ENCODE assay signal across 10 mouse cellular contexts in genomic region chr2:84734919-84735318, GRCm38 (mm10). TPM values are rescaled to one million over a fixed set of nuclear protein-coding genes. Genes with fewer than 3 reads are reported as not detected.
DNase-seq lines count a peak whose midpoint lies in the region; ATAC-seq lines count a peak whose summit lies in the region.
"Had no signal": no experiment of that assay in that cellular context is flagged by ENCODE, and none has a peak within 500 bp of the region (broad histone marks: within the 10 kb centered on the region; RNA-seq: fewer than 3 reads in every experiment).

No protein-coding gene starts in this region.

- peak overlapping the region; percentile 69 for H3K9ac ChIP-seq in heart, embryonic 14.5 days (ENCODE audit: low read length)
- peak overlapping the region; percentile 82 for H3K9ac ChIP-seq in hindbrain, embryonic 13.5 days
- H3K9ac ChIP-seq in midbrain, embryonic 12.5 days (replicated peaks), result peak overlapping the region; percentile 73

- WGBS in heart, embryonic 14.5 days, result 3% methylated on average over 2 of the region's 2 CpGs
- WGBS in embryonic facial prominence, embryonic 10.5 days, result 1% methylated on average over 2 of the region's 2 CpGs
- 2% methylated on average over 2 of the region's 2 CpGs for WGBS in hindbrain, embryonic 13.5 days
- WGBS in midbrain, embryonic 12.5 days, result 0% methylated on average over 2 of the region's 2 CpGs

- peak overlapping the region; percentile 47 to 53 for H3K4me3 ChIP-seq in heart, embryonic 14.5 days (ENCODE audit: control insufficient read depth in 1 of 2, insufficient read depth in 1 of 2, low read depth in 1 of 2, low read length in 2 of 2)
- H3K4me3 ChIP-seq in embryonic facial prominence, embryonic 10.5 days, result peak overlapping the region; percentile 65
- peak overlapping the region; percentile 55 for H3K4me3 ChIP-seq in hindbrain, embryonic 13.5 days
- peak overlapping the region; percentile 65 for H3K4me3 ChIP-seq in midbrain, embryonic 12.5 days

- H3K27me3 ChIP-seq in heart, embryonic 14.5 days (ENCODE audit: control insufficient read depth, insufficient read depth, low read length), result no peaks in the 10 kb centered on the region
- H3K27me3 ChIP-seq in embryonic facial prominence, embryonic 10.5 days (replicated peaks; ENCODE audit: low read depth, poor library complexity, severe bottlenecking), result no peaks in the 10 kb centered on the region
- H3K27me3 ChIP-seq in hindbrain, embryonic 13.5 days, result no peaks in the 10 kb centered on the region
- no peaks in the 10 kb centered on the region for H3K27me3 ChIP-seq in midbrain, embryonic 12.5 days

- DNase-seq in heart, postnatal 4 days, result no peak
- no peak for DNase-seq in embryonic facial prominence, embryonic 10.5 days (ENCODE audit: low spot score)
- no peak for DNase-seq in urinary bladder, postnatal 4 days (ENCODE audit: low spot score in 2 of 2)
- no peak for DNase-seq in thymus, postnatal 4 days
- no peak for DNase-seq in right cerebral cortex, adult 18-20 months
- DNase-seq: lung, postnatal 36 days; thymus, adult 2 months had no signal

- H3K9me3 ChIP-seq in heart, embryonic 14.5 days (ENCODE audit: control insufficient read depth, low read length), result no peaks in the 10 kb centered on the region
- no peaks in the 10 kb centered on the region for H3K9me3 ChIP-seq in embryonic facial prominence, embryonic 10.5 days
- H3K9me3 ChIP-seq in hindbrain, embryonic 13.5 days, result no peaks in the 10 kb centered on the region
- no peaks in the 10 kb centered on the region for H3K9me3 ChIP-seq in midbrain, embryonic 12.5 days

- H3K27ac ChIP-seq in heart, embryonic 14.5 days (replicated peaks in 1 of 2; ENCODE audit: control insufficient read depth in 1 of 2, insufficient read depth in 1 of 2, low read depth in 2 of 2, low read length in 2 of 2), result no peak overlapping the region
- H3K27ac ChIP-seq in embryonic facial prominence, embryonic 10.5 days (replicated peaks), result peak overlapping the region; percentile 88
- peak overlapping the region; percentile 90 for H3K27ac ChIP-seq in hindbrain, embryonic 13.5 days
- peak overlapping the region; percentile 72 for H3K27ac ChIP-seq in midbrain, embryonic 12.5 days (replicated peaks)

- 0 out of 2 replicates have a peak, but pooled peaks cover under 1% of the 10 kb centered on the region for H3K36me3 ChIP-seq in heart, embryonic 14.5 days (ENCODE audit: control insufficient read depth, insufficient read depth, low read length)
- peaks cover 4% of the 10 kb centered on the region for H3K36me3 ChIP-seq in embryonic facial prominence, embryonic 10.5 days (replicated peaks)
- no peaks in the 10 kb centered on the region for H3K36me3 ChIP-seq in hindbrain, embryonic 13.5 days
- 0 out of 2 replicates have a peak, but pooled peaks cover 2% of the 10 kb centered on the region for H3K36me3 ChIP-seq in midbrain, embryonic 12.5 days

- peak overlapping the region; percentile 73 for H3K4me2 ChIP-seq in heart, embryonic 14.5 days (ENCODE audit: low read length)
- peak overlapping the region; percentile 80 for H3K4me2 ChIP-seq in hindbrain, embryonic 13.5 days
- peak overlapping the region; percentile 65 for H3K4me2 ChIP-seq in midbrain, embryonic 12.5 days (replicated peaks)

- peaks cover 31 to 51% of the 10 kb centered on the region in 2 experiments for H3K4me1 ChIP-seq in heart, embryonic 14.5 days (ENCODE audit: control insufficient read depth in 2 of 2, insufficient read depth in 2 of 2, low read length in 2 of 2)
- peaks cover 70% of the 10 kb centered on the region for H3K4me1 ChIP-seq in embryonic facial prominence, embryonic 10.5 days
- peaks cover 65% of the 10 kb centered on the region for H3K4me1 ChIP-seq in hindbrain, embryonic 13.5 days (replicated peaks)
- H3K4me1 ChIP-seq in midbrain, embryonic 12.5 days, result peaks cover 61% of the 10 kb centered on the region

- no peak for ATAC-seq in heart, embryonic 14.5 days (ENCODE audit: insufficient number of reproducible peaks, insufficient read depth, low FRiP score, low read depth)
- ATAC-seq in hindbrain, embryonic 13.5 days (ENCODE audit: low FRiP score), result no peak
- ATAC-seq in midbrain, embryonic 12.5 days (ENCODE audit: low FRiP score, low read depth), result no peak

RNA-seq across cellular contexts. Expression of gene Ypel4, which starts 1.1 kb away (rescaled TPM):
- 3.5 and 4.5 TPM in 2 replicates for polyA plus RNA-seq in heart, embryonic 14.5 days (2014; fragmentation: Nextera tagmentation; extraction: Ambion mirVana)
- total RNA-seq in heart, postnatal 4 days (2021), result under 1 TPM; 0.77 to 0.88 TPM
- 8.1 and 8.9 TPM in 2 replicates for polyA plus RNA-seq in embryonic facial prominence, embryonic 10.5 days (2016; fragmentation: Nextera tagmentation; extraction: Ambion mirVana)
- polyA plus RNA-seq in hindbrain, embryonic 13.5 days (2015; fragmentation: Nextera tagmentation; extraction: Ambion mirVana), result 22.2 and 25.4 TPM in 2 replicates
- 22.5 and 26.3 TPM in 2 replicates for polyA plus RNA-seq in midbrain, embryonic 12.5 days (2016; fragmentation: Nextera tagmentation; extraction: Ambion mirVana)

RNA-seq across cellular contexts. Expression of gene Clp1, which starts 7.8 kb away (rescaled TPM):
- polyA plus RNA-seq in heart, embryonic 14.5 days (2014; fragmentation: Nextera tagmentation; extraction: Ambion mirVana), result 14.3 and 16.9 TPM in 2 replicates
- total RNA-seq in heart, postnatal 4 days (2021), result 1 to 10 TPM; 7.4 to 7.9 TPM
- 53.2 and 53.8 TPM in 2 replicates for polyA plus RNA-seq in embryonic facial prominence, embryonic 10.5 days (2016; fragmentation: Nextera tagmentation; extraction: Ambion mirVana)
- polyA plus RNA-seq in hindbrain, embryonic 13.5 days (2015; fragmentation: Nextera tagmentation; extraction: Ambion mirVana), result 26.7 and 28.6 TPM in 2 replicates
- 42.5 and 45.9 TPM in 2 replicates for polyA plus RNA-seq in midbrain, embryonic 12.5 days (2016; fragmentation: Nextera tagmentation; extraction: Ambion mirVana)

RNA-seq across cellular contexts. Expression of gene Gm19426, which starts 8.5 kb away (rescaled TPM):
- 4.4 and 4.5 TPM in 2 replicates for polyA plus RNA-seq in heart, embryonic 14.5 days (2014; fragmentation: Nextera tagmentation; extraction: Ambion mirVana)
- 1 to 10 TPM; 8.6 to 9.4 TPM for total RNA-seq in heart, postnatal 4 days (2021)
- 8.0 and 9.5 TPM in 2 replicates for polyA plus RNA-seq in embryonic facial prominence, embryonic 10.5 days (2016; fragmentation: Nextera tagmentation; extraction: Ambion mirVana)
- polyA plus RNA-seq in hindbrain, embryonic 13.5 days (2015; fragmentation: Nextera tagmentation; extraction: Ambion mirVana), result 5.2 and 7.0 TPM in 2 replicates
- polyA plus RNA-seq in midbrain, embryonic 12.5 days (2016; fragmentation: Nextera tagmentation; extraction: Ambion mirVana), result 9.1 and 10.9 TPM in 2 replicates

RNA-seq across cellular contexts. Expression of gene Zdhhc5, which starts 19.9 kb away (rescaled TPM):
- 26.4 and 27.1 TPM in 2 replicates for polyA plus RNA-seq in heart, embryonic 14.5 days (2014; fragmentation: Nextera tagmentation; extraction: Ambion mirVana)
- 10 to 100 TPM; 73.9 to 74.2 TPM for total RNA-seq in heart, postnatal 4 days (2021)
- 30.2 and 31.9 TPM in 2 replicates for polyA plus RNA-seq in embryonic facial prominence, embryonic 10.5 days (2016; fragmentation: Nextera tagmentation; extraction: Ambion mirVana)
- 17.2 and 18.5 TPM in 2 replicates for polyA plus RNA-seq in hindbrain, embryonic 13.5 days (2015; fragmentation: Nextera tagmentation; extraction: Ambion mirVana)
- polyA plus RNA-seq in midbrain, embryonic 12.5 days (2016; fragmentation: Nextera tagmentation; extraction: Ambion mirVana), result 28.1 and 29.5 TPM in 2 replicates

RNA-seq across cellular contexts. Expression of gene Serping1, which starts 40.3 kb away (rescaled TPM):
- 37.9 and 46.6 TPM in 2 replicates for polyA plus RNA-seq in heart, embryonic 14.5 days (2014; fragmentation: Nextera tagmentation; extraction: Ambion mirVana)
- total RNA-seq in heart, postnatal 4 days (2021), result 10 to 100 TPM; 27.2 to 30.0 TPM
- 16.6 and 18.7 TPM in 2 replicates for polyA plus RNA-seq in embryonic facial prominence, embryonic 10.5 days (2016; fragmentation: Nextera tagmentation; extraction: Ambion mirVana)
- 34.6 and 39.4 TPM in 2 replicates for polyA plus RNA-seq in hindbrain, embryonic 13.5 days (2015; fragmentation: Nextera tagmentation; extraction: Ambion mirVana)
- 38.8 and 46.2 TPM in 2 replicates for polyA plus RNA-seq in midbrain, embryonic 12.5 days (2016; fragmentation: Nextera tagmentation; extraction: Ambion mirVana)

Comparison
In these comparisons a context has a peak if more than half of its experiments do, and no peak if none do; other contexts are left out.
1. H3K27ac ChIP-seq: peak in embryonic facial prominence, embryonic 10.5 days (single experiment), hindbrain, embryonic 13.5 days (single experiment) and midbrain, embryonic 12.5 days (single experiment); none in heart, embryonic 14.5 days (0 of 2).
2. Peak in every context shown above with its lines, with median percentiles within 50 percentile points of each other: H3K4me2 ChIP-seq, H3K4me3 ChIP-seq and H3K9ac ChIP-seq.